Mouse (Mus musculus) cortical plate, adult 2 months (tissue): ENCODE measurements at regions not wholly inside any gene's neighbourhood (a gene's known extent, or its start where the extent isn't known, plus 50 kb on each side); places are given as distances from the start of the nearest gene placed in this dataset.

Experiments used
- H3K27ac ChIP-seq: fragments of 200-500 bp; 2 replicates; pipeline ENCODE4 v1.5.1; 2012; ENCODE audit warnings: low read length, control low read depth, inconsistent platforms; ENCODE audit not compliant: insufficient read depth
- H3K4me1 ChIP-seq: fragments of 200-500 bp; 2 replicates; pipeline ENCODE4 v1.6.1; 2011; ENCODE audit warnings: low read length; ENCODE audit not compliant: control insufficient read depth, insufficient read depth
- H3K4me3 ChIP-seq: fragments of 200-500 bp; 2 replicates; pipeline ENCODE4 v1.5.1; 2011; ENCODE audit warnings: mild to moderate bottlenecking, low read length, control low read depth; ENCODE audit not compliant: insufficient read depth
- CTCF ChIP-seq: fragments of 200-500 bp; IDR thresholded peaks from 2 replicates; pipeline ENCODE4 v1.5.1; 2011; ENCODE audit warnings: mild to moderate bottlenecking, control low read depth, low read length; ENCODE audit not compliant: insufficient read depth; ENCODE audit errors: extremely low read depth
- POLR2A ChIP-seq: fragments of 200-500 bp; IDR thresholded peaks from 2 replicates; pipeline ENCODE4 v1.6.1; 2011; ENCODE audit warnings: mild to moderate bottlenecking, low read length, control low read depth; ENCODE audit not compliant: insufficient read depth; ENCODE audit errors: extremely low read depth

DNA sequence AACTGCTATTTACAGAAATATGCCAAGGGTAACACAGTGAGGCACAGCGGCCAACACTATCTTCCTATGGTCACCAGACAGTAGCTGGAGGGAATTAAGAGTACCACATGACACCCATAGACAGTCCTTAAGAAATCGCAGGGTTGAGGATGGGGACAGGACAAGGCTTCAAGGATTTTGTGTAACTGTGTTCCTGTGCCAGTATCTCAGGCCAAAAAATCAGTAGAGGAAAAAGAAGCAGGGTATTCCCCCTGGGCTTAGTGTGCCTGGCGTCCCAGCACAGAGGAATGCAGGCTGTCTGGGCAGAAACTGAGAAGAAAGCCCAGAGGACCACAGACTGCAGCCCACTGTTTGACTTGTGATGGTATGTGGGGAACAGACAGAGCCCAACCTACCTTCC, 147.3 kb downstream of the Ptger3 start:
- Histone ChIP-seq H3K4me3 (no peak overlapping the region), H3K27ac (no peak overlapping the region), H3K4me1 (no peaks in the 10 kb centered on the region)
- TF ChIP-seq POLR2A (no peak), CTCF (no peak)

DNA sequence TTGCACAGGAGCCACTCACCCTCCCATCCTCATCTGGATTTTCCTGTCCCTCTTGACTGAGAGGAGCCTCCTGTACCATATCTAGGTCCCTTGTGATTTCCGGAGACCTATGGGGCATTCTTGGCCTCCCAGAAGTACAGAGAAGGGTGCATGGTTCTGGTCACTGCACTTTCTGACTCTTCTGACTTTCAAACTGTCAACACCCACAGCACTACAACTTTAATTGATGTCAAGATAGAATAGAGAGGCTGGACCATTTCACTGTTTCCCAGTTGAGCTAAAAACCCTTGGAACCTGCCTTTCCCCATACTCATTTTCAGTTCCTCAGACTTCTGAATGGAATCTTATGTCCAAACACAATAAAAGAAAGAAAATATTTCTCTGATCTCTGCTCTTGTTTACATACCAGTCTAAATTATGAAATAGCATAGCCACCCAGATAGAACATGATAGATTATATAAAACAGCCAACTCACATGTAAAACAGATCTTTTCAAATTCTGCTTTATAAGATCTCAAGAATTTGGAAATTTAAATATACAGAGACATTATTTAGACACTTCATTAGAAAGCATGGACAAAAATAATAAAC, 144.2 kb downstream of the Ptger3 start:
- Histone ChIP-seq H3K27ac (no peak overlapping the region), H3K4me1 (no peaks in the 10 kb centered on the region), H3K4me3 (no peak overlapping the region)
- TF ChIP-seq CTCF (no peak), POLR2A (no peak)

DNA sequence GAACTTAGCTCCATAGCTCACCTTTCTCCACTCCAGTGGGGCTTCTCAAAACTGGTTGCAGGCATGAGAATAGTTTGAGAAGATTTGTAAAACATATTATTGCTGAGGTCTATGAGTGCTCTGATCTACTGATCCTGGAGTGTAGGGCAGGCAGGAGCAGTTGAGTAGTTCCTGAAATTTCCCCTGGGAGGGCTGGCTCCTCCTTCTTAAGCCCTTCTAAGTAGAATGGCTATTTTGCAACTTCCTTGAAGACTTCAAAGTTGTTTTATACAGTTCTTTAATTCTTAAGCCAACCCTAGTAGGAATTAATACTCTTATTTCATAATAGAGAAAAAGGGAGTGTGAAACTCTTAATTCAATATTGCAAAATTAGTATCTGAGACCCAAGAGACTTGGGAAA, 133.3 kb downstream of the Ptger3 start:
- no peaks in the 10 kb centered on the region for H3K4me1 ChIP-seq
- no peak for TF ChIP-seq CTCF
- no peak for TF ChIP-seq POLR2A
- no peak overlapping the region for H3K4me3 ChIP-seq
- no peak overlapping the region for H3K27ac ChIP-seq

DNA sequence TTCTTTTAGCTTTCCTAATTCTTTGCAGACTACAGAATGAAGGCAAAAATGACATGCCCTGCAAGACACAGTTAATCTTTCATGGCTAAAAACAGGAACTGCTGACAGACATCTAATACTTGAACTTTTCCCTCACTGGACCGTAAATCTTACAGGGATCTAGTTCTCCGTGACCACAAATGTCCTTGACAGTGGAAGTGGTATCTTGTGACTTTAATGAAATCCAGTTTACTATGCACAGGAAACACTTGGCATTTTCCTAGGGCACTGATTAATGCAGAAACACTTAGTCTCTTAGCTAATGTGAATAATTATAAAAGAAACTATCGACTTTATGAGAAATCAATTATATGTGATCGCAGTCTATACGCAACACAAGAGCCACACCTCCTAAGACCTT, 131.8 kb downstream of the Ptger3 start:
- no peak overlapping the region for H3K4me3 ChIP-seq
- TF ChIP-seq CTCF (no peak), POLR2A (no peak)
- no peaks in the 10 kb centered on the region for H3K4me1 ChIP-seq
- H3K27ac ChIP-seq = no peak overlapping the region

DNA sequence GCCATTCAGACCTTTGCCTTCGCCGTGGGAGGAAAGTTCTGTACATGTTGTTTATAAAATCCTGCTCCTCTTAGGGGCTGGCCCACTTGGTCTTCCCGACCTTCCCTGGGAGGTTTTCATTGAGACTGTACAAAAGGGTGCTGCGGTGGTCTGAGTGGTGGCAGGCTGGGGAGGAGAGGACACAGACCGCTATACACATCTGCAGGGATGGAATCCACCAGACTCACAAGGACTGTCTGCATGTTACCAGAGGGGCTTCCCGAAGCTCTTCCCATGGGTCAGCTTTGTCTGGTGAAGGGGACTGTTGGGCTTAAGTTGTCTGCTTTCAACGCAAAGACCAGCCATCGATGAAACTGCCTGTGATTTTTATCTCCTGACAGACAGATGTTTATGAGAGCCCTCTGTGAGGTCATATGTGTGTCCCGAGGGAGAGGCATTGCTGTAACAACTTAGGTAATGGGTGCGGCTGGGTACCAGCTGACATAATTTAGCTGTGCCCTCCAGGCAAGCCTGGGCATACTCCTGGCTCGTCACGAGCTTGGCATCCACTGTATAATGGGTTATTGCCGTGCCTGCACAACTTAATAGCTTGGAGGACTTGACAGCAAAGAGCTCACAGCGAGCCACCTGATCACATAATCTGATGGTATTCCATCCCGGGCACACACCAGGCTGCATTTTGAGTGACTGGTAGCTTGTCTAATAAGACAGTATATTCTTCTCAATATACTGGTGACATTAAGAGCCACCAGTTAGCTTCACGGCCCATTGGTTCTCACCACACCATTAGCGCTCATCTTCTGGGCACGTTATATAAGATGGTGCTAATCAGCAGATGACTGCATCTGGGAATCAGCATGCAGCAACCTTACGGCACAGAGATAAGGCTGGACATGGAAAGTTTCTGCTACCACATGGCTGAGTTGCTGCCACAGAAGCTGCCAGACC, 128.7 kb downstream of the Ptger3 start:
- no peaks in the 10 kb centered on the region for H3K4me1 ChIP-seq
- no peak overlapping the region for H3K4me3 ChIP-seq
- H3K27ac ChIP-seq = no peak overlapping the region
- no peak for TF ChIP-seq CTCF
- TF ChIP-seq POLR2A = no peak
